Mouse (Mus musculus) midbrain, embryonic 13.5 days (tissue): ENCODE results near the gene Vmn2r117. TPM values are rescaled to one million over a fixed set of nuclear protein-coding genes. Genes with fewer than 3 reads are reported as not detected.
"Not testable (repeated sequence)": the region's sequence is repeated elsewhere in the genome, so short reads cannot be mapped to it uniquely, and the experiment has no call there.

Source experiments
- ATAC-seq: fragments of 200-750 bp; cut with Nextera tagmentation; 2 replicates; pipeline ENCODE4 v1.8.0; 2017; ENCODE audit warnings: mild to moderate bottlenecking, moderate TSS enrichment, moderate library complexity
- H3K27ac ChIP-seq: fragments of 300-500 bp; sonication (generic); 2 replicates; pipeline ENCODE4 v1.5.1; 2015; ENCODE audit warnings: inconsistent platforms, mild to moderate bottlenecking, moderate library complexity
- H3K27me3 ChIP-seq: fragments of 300-500 bp; sonication (generic); 2 replicates; pipeline ENCODE4 v1.6.1; 2015; ENCODE audit warnings: mild to moderate bottlenecking, inconsistent platforms
- H3K36me3 ChIP-seq: fragments of 300-500 bp; sonication (generic); 2 replicates; pipeline ENCODE4 v1.6.1; 2015; ENCODE audit warnings: mild to moderate bottlenecking, inconsistent platforms
- H3K4me1 ChIP-seq: fragments of 300-500 bp; sonication (generic); replicated peaks from 2 replicates; pipeline ENCODE4 v1.6.1; 2015; ENCODE audit warnings: inconsistent platforms
- H3K4me2 ChIP-seq: fragments of 300-500 bp; sonication (generic); replicated peaks from 2 replicates; pipeline ENCODE4 v1.6.1; 2015; ENCODE audit warnings: moderate library complexity, mild to moderate bottlenecking, inconsistent platforms
- H3K4me3 ChIP-seq: fragments of 300-500 bp; sonication (generic); replicated peaks from 2 replicates; pipeline ENCODE4 v1.5.1; 2015; ENCODE audit warnings: mild to moderate bottlenecking, inconsistent platforms
- H3K9ac ChIP-seq: fragments of 300-500 bp; sonication (generic); replicated peaks from 2 replicates; pipeline ENCODE4 v1.6.1; 2015; ENCODE audit warnings: mild to moderate bottlenecking, inconsistent platforms
- H3K9me3 ChIP-seq: fragments of 300-500 bp; sonication (generic); 2 replicates; pipeline ENCODE4 v1.6.1; 2016; ENCODE audit warnings: mild to moderate bottlenecking, inconsistent platforms
- WGBS: fragments of 180-500 bp; shearing (Covaris S2); methylation state at CpG from one replicate; pipeline ENCODE4 v1.1.7; 2015; 5-methylcytosine and 5-hydroxymethylcytosine counted together
- polyA plus RNA-seq: library from polyadenylated mRNA; unstranded; fragments of >200 nt; fragmentation: Nextera tagmentation; extraction: Ambion mirVana; gene quantifications from 2 replicates; pipeline ENCODE4 v1.2.1, GENCODE M21; 2015

The Vmn2r117 gene
- polyA plus RNA-seq, result not detected in 2 replicates

DNA sequence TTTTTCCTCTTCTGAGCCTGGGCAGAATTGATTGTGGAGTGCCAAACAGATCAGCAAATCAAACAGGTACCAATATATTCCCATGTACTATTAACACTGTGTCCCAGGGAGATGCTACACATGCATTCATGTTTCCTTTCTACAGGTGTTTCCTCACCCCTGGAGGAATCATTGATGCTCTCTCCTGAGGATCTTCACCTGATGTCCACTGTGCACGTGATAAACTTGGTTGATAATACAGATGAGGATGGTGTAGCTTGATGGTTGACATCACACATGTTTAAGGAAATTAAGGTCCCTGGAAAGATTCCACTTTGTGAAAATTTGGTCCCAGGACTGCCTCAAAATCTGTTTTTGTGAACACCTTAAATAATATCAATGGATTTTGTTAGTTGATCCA lies at the start of gene Vmn2r117:
TSS of gene Vmn2r117 (minus strand) at position 101 of the 400 bp plus-strand sequence.
- ATAC-seq, H3K4me3 ChIP-seq, H3K9me3 ChIP-seq, H3K9ac ChIP-seq, H3K27ac ChIP-seq, H3K4me2 ChIP-seq, H3K4me1 ChIP-seq, H3K36me3 ChIP-seq, H3K27me3 ChIP-seq: not testable (repeated sequence)
- 79% methylated on average over 1 of the region's 1 CpGs for WGBS

DNA sequence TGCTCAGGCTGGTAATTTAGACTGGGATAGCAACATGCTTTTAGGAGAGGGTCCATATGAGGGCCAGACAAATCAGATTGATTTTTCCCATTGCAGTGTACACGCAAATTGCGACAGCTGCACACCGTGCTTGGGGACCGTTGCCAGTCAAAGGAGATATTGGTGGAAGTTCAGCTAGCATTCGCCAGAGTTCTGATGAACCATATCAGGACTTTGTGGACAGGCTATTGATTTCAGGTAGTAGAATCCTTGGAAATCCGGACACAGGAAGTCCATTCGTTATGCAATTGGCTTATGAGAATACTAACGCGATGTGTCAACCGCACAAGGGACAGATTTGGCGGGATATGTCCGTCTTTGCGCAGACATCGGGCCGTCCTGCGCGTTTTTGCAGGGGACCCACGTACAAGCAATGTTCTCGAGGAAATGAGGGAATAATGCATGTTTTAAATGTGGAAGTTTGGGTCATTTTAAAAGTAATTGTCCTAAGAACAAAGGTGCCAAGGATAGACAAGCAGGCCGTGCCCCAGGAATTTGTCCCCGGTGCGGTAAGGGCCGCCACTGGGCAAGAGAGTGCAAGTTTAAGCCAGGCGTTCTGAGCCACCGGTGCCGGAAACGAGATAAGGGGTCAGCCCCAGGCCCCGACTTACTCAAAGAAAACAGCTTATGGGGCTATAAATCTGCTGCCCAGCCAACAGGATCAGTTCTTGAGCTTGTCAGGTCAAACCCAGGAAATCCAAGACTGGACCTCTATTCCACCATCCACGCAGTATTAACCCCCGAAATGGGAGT lies 43.6 kb upstream of the Vmn2r117 start:
- H3K4me1 ChIP-seq, H3K27me3 ChIP-seq, H3K9ac ChIP-seq, H3K27ac ChIP-seq, H3K36me3 ChIP-seq, ATAC-seq, H3K4me2 ChIP-seq, H3K4me3 ChIP-seq, H3K9me3 ChIP-seq: not testable (repeated sequence)
- 75% methylated on average over 30 of the region's 30 CpGs for WGBS

DNA sequence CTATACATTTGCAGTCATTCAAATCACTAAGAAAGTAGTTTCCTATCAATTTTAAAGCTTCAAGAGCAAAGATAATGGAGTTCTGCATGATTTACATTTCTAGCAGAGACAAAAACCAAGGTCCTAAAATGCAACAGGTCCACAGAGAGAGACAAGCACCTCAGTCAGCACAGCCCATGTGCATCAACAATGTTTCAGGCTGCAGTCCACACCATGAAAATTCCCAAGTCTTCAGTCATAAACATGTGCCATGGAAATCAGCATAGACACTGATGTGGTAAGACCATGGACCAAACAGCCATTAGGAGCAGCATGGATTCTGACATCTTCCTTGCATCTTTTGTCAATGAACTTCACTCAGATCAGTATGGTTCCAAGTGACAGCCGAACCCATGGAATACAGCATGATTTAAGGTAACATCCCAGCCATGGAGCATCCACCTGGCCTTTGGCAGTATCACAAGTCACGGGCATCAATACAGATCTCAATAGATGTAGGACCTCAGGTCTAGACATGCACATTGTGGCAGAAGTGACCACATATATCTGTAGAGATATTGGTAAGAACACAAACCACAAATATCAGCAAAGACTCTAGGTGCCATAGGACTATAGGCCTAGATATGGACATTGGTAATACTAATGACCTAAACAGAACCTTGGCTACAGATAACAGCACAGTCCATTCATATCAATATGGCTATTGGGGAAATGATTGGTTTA lies 39.4 kb upstream of the Vmn2r117 start:
- H3K27me3 ChIP-seq, result no peaks in the 10 kb centered on the region
- no peak overlapping the region for H3K9ac ChIP-seq
- no peaks in the 10 kb centered on the region for H3K4me1 ChIP-seq
- H3K27ac ChIP-seq, result no peak overlapping the region
- whole genome bisulfite sequencing, result 75% methylated on average over 2 of the region's 2 CpGs
- no peaks in the 10 kb centered on the region for H3K9me3 ChIP-seq
- no peaks in the 10 kb centered on the region for H3K36me3 ChIP-seq
- no peak overlapping the region for H3K4me2 ChIP-seq
- peak; percentile 24; the same call in 1 of the 2 replicates for ATAC-seq
- H3K4me3 ChIP-seq, result no peak overlapping the region

DNA sequence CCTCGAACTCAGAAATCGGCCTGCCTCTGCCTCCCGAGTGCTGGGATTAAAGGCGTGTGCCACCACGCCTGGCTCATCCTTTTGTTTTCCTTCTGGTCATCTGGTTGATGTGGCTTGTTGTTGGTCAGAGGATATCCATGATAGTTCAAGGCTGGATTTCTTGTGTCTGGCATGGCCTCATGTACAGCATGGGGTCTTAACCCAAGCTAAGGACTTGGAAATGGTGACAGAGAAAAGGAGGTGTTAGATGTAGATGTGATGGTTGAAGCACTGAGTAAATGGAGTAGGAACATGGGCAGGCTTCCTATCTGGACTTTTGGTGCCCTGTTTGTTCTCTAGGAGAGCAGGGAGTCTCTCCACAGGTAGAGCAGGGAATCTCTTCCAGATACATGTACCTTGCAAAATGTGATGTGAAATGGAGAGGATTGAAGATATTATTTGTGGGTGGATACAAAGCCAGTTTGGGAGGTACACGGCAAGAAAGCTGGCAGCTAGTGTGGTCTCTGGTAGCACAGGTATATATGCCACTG lies 46.3 kb downstream of the Vmn2r117 start:
- Histone ChIP-seq H3K9ac (no peak overlapping the region), H3K9me3 (peaks cover 10% of the 10 kb centered on the region), H3K4me2 (no peak overlapping the region), H3K27ac (no peak overlapping the region), H3K4me3 (no peak overlapping the region), H3K4me1 (no peaks in the 10 kb centered on the region), H3K27me3 (no peaks in the 10 kb centered on the region), H3K36me3 (no peaks in the 10 kb centered on the region)
- ATAC-seq, result no peak
- 80% methylated on average over 6 of the region's 6 CpGs for WGBS

Other genes starting within 250 kb of the Vmn2r117 start
- gene Vmn2r114, start 167.2 kb downstream of the Vmn2r117 start, polyA plus RNA-seq, result not detected in 2 replicates
- not detected in 2 replicates for gene Vmn2r115, start 136.0 kb downstream of the Vmn2r117 start, polyA plus RNA-seq
- not detected in 2 replicates for gene Vmn2r116, start 95.1 kb downstream of the Vmn2r117 start, polyA plus RNA-seq
- 18.0 and 20.4 TPM in 2 replicates for gene Zfp213, start 84.5 kb upstream of the Vmn2r117 start, polyA plus RNA-seq
- 26.6 and 28.7 TPM in 2 replicates for gene Zfp13, start 119.8 kb upstream of the Vmn2r117 start, polyA plus RNA-seq
- not detected in 2 replicates for gene Zscan10, start 121.2 kb upstream of the Vmn2r117 start, polyA plus RNA-seq
- 1.1 TPM in 2 replicates for gene Mmp25, start 165.6 kb upstream of the Vmn2r117 start, polyA plus RNA-seq
- gene Bicdl2, start 180.8 kb upstream of the Vmn2r117 start, polyA plus RNA-seq, result 0.16 TPM in 1 of 2 replicates, not detected in the other
- 84.9 and 90.9 TPM in 2 replicates for gene Hcfc1r1, start 193.9 kb upstream of the Vmn2r117 start, polyA plus RNA-seq
- gene Thoc6, start 194.2 kb upstream of the Vmn2r117 start, polyA plus RNA-seq, result 44.8 and 46.5 TPM in 2 replicates
- gene Tnfrsf12a, start 197.8 kb upstream of the Vmn2r117 start, polyA plus RNA-seq, result 1.4 and 2.9 TPM in 2 replicates
- gene Cldn6, start 199.6 kb upstream of the Vmn2r117 start, polyA plus RNA-seq, result 0.15 and 0.17 TPM in 2 replicates
- gene Cldn9, start 204.3 kb upstream of the Vmn2r117 start, polyA plus RNA-seq, result 0.32 and 1.1 TPM in 2 replicates
- gene 1520401A03Rik, start 243.1 kb upstream of the Vmn2r117 start, polyA plus RNA-seq, result 0.30 TPM in 1 of 2 replicates, not detected in the other
- gene Pkmyt1, start 246.6 kb upstream of the Vmn2r117 start, polyA plus RNA-seq, result 21.4 and 26.5 TPM in 2 replicates